Mouse (Mus musculus): ENCODE results near the gene Pip4p1. TPM values are rescaled to one million over a fixed set of nuclear protein-coding genes. Genes with fewer than 3 reads are reported as not detected.
"Not testable (repeated sequence)": the region's sequence is repeated elsewhere in the genome, so short reads cannot be mapped to it uniquely, and the experiment has no call there.

Pip4p1 gene
- polyA plus RNA-seq, 1 experiment from 2014 or later, result 43.6 TPM

DNA sequence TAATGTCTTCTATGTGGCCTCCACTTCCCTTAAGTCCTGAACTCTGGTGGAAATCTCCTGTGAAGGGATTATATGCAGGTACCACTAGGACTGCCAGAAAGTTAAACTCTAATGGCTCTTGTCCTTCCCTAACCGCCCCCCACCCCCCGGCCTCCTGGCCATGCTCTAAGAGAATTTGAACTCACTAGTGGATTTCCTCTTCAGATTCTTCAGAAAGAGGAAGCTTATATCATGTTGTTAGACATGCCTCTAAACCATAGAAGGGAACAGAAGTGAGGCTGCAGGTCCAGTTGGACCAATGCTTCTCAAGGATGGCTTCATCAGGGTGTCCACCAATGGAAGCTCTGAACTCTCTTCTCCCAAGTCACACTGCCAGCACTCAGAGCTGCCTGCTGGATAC lies 32.7 kb downstream of the Pip4p1 start:
- DNase-seq (ENCODE audit: low spot score); H3K36me3 ChIP-seq (replicated peaks); H3K4me3 ChIP-seq; H3K27ac ChIP-seq (replicated peaks); H3K9me3 ChIP-seq: not testable (repeated sequence)
- WGBS, result 91% methylated on average over 2 of the region's 2 CpGs
- peaks cover 29% of the 10 kb centered on the region for H3K27me3 ChIP-seq (replicated peaks; ENCODE audit: low read depth, poor library complexity, severe bottlenecking)
- H3K4me1 ChIP-seq, result peaks cover 15% of the 10 kb centered on the region

DNA sequence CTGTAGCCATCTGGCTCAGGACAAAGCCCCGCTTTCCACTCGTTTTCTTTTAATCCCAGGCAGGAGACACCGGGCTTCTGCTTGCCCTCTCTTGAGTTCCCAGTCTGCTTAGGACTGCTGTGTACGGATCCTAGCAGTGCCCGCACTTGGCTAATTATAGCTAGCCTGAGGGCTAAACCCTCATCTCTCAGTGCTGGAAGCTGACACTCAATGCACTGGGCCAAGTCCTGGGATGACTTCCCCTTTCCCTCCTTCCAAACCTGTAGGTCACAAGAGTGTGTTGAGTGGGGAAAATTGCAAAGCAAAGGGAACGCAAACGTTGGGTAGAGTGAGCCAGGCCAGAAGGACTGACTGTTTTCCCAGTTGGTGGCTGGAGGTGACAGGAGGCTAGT lies 33.3 kb downstream of the Pip4p1 start, which contains the start of gene Klhl33:
Klhl33 (minus strand) TSS at position 134 of the 392 bp plus-strand sequence.
- no peaks in the 10 kb centered on the region for H3K36me3 ChIP-seq (replicated peaks)
- peak within 1 kb of the TSS; percentile 65 for H3K27ac ChIP-seq (replicated peaks)
- DNase-seq (ENCODE audit: low spot score), result peak; percentile 14
- peaks cover 29% of the 10 kb centered on the region for H3K27me3 ChIP-seq (replicated peaks; ENCODE audit: low read depth, poor library complexity, severe bottlenecking)
- WGBS, result 34% methylated on average over 7 of the region's 7 CpGs
- peaks cover 15% of the 10 kb centered on the region for H3K4me1 ChIP-seq
- peak within 1 kb of the TSS; percentile 61 for H3K4me3 ChIP-seq
- no peaks in the 10 kb centered on the region for H3K9me3 ChIP-seq

DNA sequence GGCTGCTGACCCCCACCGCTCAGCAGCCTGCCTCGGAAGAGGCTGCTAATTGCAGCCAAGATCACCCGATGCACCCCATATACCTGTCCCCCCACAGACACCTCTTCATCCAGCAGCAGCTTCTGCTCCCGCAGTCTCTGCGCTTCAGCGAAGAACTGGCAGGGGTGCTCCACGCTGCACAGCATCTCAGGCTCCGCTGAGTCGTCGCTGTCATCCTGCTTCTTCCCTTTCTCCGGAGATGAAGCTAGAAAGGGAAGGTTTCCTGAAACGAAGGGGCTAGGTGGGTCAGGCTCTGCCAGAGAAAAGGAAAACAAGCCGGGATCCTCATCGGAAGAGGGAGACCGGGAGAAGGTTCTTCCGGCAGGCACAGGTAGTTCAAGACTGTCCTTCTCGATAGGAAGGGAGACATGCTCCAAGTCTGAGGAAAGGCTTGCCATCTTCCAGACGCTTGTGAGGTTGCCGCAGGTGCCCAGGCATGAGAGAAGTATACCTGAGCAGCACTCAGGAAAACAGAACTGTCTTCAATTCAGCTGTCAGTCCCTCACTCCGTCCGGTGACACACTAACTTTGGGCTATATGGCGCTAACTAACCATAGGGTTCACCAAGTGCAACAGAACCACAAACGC lies 33.8 kb downstream of the Pip4p1 start:
- Histone ChIP-seq H3K4me1 (peaks cover 15% of the 10 kb centered on the region), H3K36me3 (replicated peaks) (no peaks in the 10 kb centered on the region), H3K9me3 (no peaks in the 10 kb centered on the region), H3K4me3 (peak overlapping the region; percentile 61), H3K27me3 (replicated peaks; ENCODE audit: low read depth, poor library complexity, severe bottlenecking) (peaks cover 29% of the 10 kb centered on the region), H3K27ac (replicated peaks) (peak overlapping the region; percentile 65)
- WGBS, result 12% methylated on average over 23 of the region's 23 CpGs
- DNase-seq (ENCODE audit: low spot score), result no peak

GRCm38 (mm10) chr14:50895985-50896746 lies 34.5 kb downstream of the Pip4p1 start:
- H3K4me3 ChIP-seq, result peak overlapping the region; percentile 61
- peak overlapping the region; percentile 65 for H3K27ac ChIP-seq (replicated peaks)
- 15% methylated on average over 19 of the region's 19 CpGs for WGBS
- DNase-seq (ENCODE audit: low spot score), result peak; percentile 29
- peaks cover 15% of the 10 kb centered on the region for H3K4me1 ChIP-seq
- H3K27me3 ChIP-seq (replicated peaks; ENCODE audit: low read depth, poor library complexity, severe bottlenecking), result peaks cover 29% of the 10 kb centered on the region
- no peaks in the 10 kb centered on the region for H3K36me3 ChIP-seq (replicated peaks)
- no peaks in the 10 kb centered on the region for H3K9me3 ChIP-seq

DNA sequence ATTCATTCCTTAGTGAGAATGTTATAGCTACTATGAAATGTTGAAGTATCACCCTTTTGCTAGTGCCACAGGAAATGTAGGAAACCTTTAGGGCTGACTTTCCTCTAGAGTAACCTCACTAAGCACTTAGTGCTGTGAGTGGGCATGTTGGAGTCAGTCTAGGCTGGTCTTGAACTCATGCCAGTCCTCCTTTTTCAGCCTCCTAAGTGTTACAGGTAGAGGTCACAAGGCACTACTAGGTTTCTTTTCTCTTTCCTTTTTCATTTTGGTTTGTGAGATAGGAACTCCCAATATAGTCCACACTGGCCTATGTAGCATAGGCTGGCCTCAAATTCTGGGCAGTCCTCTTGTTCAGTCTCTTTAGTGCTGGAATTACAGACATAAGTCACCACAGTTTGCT lies 35.2 kb downstream of the Pip4p1 start:
- H3K27me3 ChIP-seq (replicated peaks; ENCODE audit: low read depth, poor library complexity, severe bottlenecking), result peaks cover 29% of the 10 kb centered on the region
- H3K36me3 ChIP-seq (replicated peaks), result no peaks in the 10 kb centered on the region
- H3K9me3 ChIP-seq, result no peaks in the 10 kb centered on the region
- H3K4me3 ChIP-seq, result no peak overlapping the region
- peaks cover 15% of the 10 kb centered on the region for H3K4me1 ChIP-seq
- H3K27ac ChIP-seq (replicated peaks), result no peak overlapping the region
- no peak for DNase-seq (ENCODE audit: low spot score)

DNA sequence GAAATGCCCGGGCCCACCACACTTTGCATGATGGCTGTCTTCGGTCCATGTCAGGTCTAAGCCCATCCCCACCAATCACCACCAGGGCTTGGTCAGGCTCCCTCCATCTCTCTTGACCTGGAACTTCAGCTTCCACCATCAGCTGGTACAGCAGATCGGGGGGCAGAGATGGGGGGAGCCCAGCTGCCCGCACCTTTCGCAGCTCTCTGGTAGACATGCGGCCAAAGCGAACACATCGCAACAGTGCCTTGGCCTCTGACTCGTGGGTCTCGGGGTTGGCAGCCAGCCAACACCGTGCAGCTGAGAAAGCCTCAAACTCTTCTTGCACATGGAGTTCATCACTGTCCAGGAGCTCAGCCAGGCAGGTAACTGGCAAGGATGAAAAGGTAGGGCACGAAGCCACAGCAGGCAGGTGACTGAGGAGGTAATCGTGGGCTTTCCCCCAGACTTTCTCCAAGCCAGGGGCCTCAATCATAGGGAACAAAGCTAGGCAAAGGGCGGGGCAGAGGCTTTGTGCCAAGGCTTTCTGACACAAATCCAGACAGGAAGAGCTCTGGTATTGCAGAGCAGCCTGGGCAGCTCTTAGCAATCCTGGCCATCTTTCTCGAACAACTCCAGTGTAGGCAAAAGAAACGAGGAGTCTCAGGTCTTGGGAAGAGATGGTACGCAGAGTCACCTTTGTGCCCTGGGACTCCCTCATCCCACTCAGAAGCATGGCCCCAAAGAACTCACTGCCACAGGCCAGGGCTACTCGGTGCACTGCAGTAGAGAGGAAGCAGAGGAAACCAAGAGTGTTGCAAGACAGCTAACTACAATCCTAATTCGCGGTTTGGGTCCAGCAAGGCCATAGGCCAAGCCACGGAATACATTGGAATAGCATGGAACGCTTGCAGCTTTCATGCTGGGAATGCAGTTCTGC lies 37.9 kb downstream of the Pip4p1 start:
- whole genome bisulfite sequencing, result 90% methylated on average over 22 of the region's 22 CpGs

GRCm38 (mm10) chr14:50892091-50892490 lies 38.6 kb downstream of the Pip4p1 start:
- Histone ChIP-seq H3K4me1 (peaks cover 11% of the 10 kb centered on the region), H3K27ac (replicated peaks) (no peak overlapping the region), H3K4me3 (no peak overlapping the region), H3K9me3 (no peaks in the 10 kb centered on the region), H3K36me3 (replicated peaks) (no peaks in the 10 kb centered on the region), H3K27me3 (replicated peaks; ENCODE audit: low read depth, poor library complexity, severe bottlenecking) (peaks cover 20% of the 10 kb centered on the region)
- WGBS, result 87% methylated on average over 7 of the region's 7 CpGs
- DNase-seq (ENCODE audit: low spot score), result no peak

More for the DNA sequence above, 37.9 kb downstream of the Pip4p1 start:
- Histone ChIP-seq H3K27me3 (replicated peaks; ENCODE audit: low read depth, poor library complexity, severe bottlenecking) (peaks cover 27% of the 10 kb centered on the region), H3K4me3 (no peak overlapping the region), H3K36me3 (replicated peaks) (no peaks in the 10 kb centered on the region), H3K4me1 (peaks cover 15% of the 10 kb centered on the region), H3K27ac (replicated peaks) (no peak overlapping the region), H3K9me3 (no peaks in the 10 kb centered on the region)
- no peak for DNase-seq (ENCODE audit: low spot score)

DNA sequence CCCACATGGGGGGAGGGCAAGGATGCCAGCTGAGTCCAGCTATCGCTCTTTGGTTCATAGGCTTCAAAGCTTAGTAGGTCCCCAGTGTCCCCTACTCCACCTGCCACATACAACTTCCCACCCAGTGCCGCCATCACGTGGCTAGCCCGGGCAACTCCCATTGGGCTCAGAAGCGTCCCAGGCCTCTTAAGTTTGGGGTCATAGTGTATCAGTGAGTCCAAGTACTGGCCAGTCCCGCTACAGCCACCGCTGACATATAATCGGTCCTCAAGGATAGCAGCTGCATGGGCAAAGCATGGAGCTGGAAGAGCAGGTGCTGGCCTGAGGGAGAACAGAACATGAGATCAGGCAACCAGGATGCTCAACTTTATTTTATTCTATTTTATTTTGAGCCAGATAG lies 39.0 kb downstream of the Pip4p1 start:
- H3K9me3 ChIP-seq, result no peaks in the 10 kb centered on the region
- H3K27ac ChIP-seq (replicated peaks), result no peak overlapping the region
- H3K27me3 ChIP-seq (replicated peaks; ENCODE audit: low read depth, poor library complexity, severe bottlenecking), result peaks cover 15% of the 10 kb centered on the region
- 94% methylated on average over 8 of the region's 8 CpGs for WGBS
- no peak overlapping the region for H3K4me3 ChIP-seq
- H3K36me3 ChIP-seq (replicated peaks), result no peaks in the 10 kb centered on the region
- H3K4me1 ChIP-seq, result peaks cover 6% of the 10 kb centered on the region
- DNase-seq (ENCODE audit: low spot score), result no peak

- DNase-seq (ENCODE audit: low spot score), result no peak
- no peaks in the 10 kb centered on the region for H3K36me3 ChIP-seq (replicated peaks)
- H3K9me3 ChIP-seq, result no peaks in the 10 kb centered on the region
- no peaks in the 10 kb centered on the region for H3K4me1 ChIP-seq
- 89% methylated on average over 6 of the region's 6 CpGs for WGBS
- H3K27me3 ChIP-seq (replicated peaks; ENCODE audit: low read depth, poor library complexity, severe bottlenecking), result no peaks in the 10 kb centered on the region
- H3K27ac ChIP-seq (replicated peaks), result no peak overlapping the region
- no peak overlapping the region for H3K4me3 ChIP-seq
Measured at GRCm38 (mm10) chr14:50876236-50876950, 54.3 kb downstream of the Pip4p1 start.

Other genes with a start within 250 kb of the Pip4p1 start
- gene Olfr747, start 237.7 kb downstream of the Pip4p1 start, polyA plus RNA-seq (2016; fragmentation: Nextera tagmentation; extraction: Ambion mirVana), result not detected in 2 replicates
- not detected in 2 replicates for gene Olfr748, start 223.5 kb downstream of the Pip4p1 start, polyA plus RNA-seq (2016; fragmentation: Nextera tagmentation; extraction: Ambion mirVana)
- not detected in 2 replicates for gene Olfr749, start 185.8 kb downstream of the Pip4p1 start, polyA plus RNA-seq (2016; fragmentation: Nextera tagmentation; extraction: Ambion mirVana)
- gene Ttc5, start 145.3 kb downstream of the Pip4p1 start, polyA plus RNA-seq (2016; fragmentation: Nextera tagmentation; extraction: Ambion mirVana), result 104 and 107 TPM in 2 replicates
- gene Ccnb1ip1, start 123.1 kb downstream of the Pip4p1 start, polyA plus RNA-seq (2016; fragmentation: Nextera tagmentation; extraction: Ambion mirVana), result not detected in 2 replicates
- gene Parp2, start 123.0 kb downstream of the Pip4p1 start, polyA plus RNA-seq (2016; fragmentation: Nextera tagmentation; extraction: Ambion mirVana), result 68.0 and 68.7 TPM in 2 replicates
- gene Tep1, start 60.3 kb downstream of the Pip4p1 start, polyA plus RNA-seq (2016; fragmentation: Nextera tagmentation; extraction: Ambion mirVana), result 4.0 and 5.5 TPM in 2 replicates
- gene Klhl33, start 33.3 kb downstream of the Pip4p1 start, polyA plus RNA-seq (2016; fragmentation: Nextera tagmentation; extraction: Ambion mirVana), result 0.15 and 0.19 TPM in 2 replicates
- gene Osgep, start 6.0 kb downstream of the Pip4p1 start, polyA plus RNA-seq (2016; fragmentation: Nextera tagmentation; extraction: Ambion mirVana), result 178 and 185 TPM in 2 replicates
- 548 and 554 TPM in 2 replicates for gene Apex1, start 5.9 kb downstream of the Pip4p1 start, polyA plus RNA-seq (2016; fragmentation: Nextera tagmentation; extraction: Ambion mirVana)
- 74.5 and 78.8 TPM in 2 replicates for gene Pnp, start 226 bp upstream of the Pip4p1 start, polyA plus RNA-seq (2016; fragmentation: Nextera tagmentation; extraction: Ambion mirVana)
- not detected in 2 replicates for gene Gm49342, start 13.7 kb upstream of the Pip4p1 start, polyA plus RNA-seq (2016; fragmentation: Nextera tagmentation; extraction: Ambion mirVana)
- 0.39 and 0.84 TPM in 2 replicates for gene Pnp2, start 25.1 kb upstream of the Pip4p1 start, polyA plus RNA-seq (2016; fragmentation: Nextera tagmentation; extraction: Ambion mirVana)
- gene Rnase10, start 76.9 kb upstream of the Pip4p1 start, polyA plus RNA-seq (2016; fragmentation: Nextera tagmentation; extraction: Ambion mirVana), result not detected in 2 replicates
- gene Rnase9, start 111.0 kb upstream of the Pip4p1 start, polyA plus RNA-seq (2016; fragmentation: Nextera tagmentation; extraction: Ambion mirVana), result not detected in 2 replicates
- gene Rnase11, start 119.3 kb upstream of the Pip4p1 start, polyA plus RNA-seq (2016; fragmentation: Nextera tagmentation; extraction: Ambion mirVana), result not detected in 2 replicates
- gene Rnase12, start 126.8 kb upstream of the Pip4p1 start, polyA plus RNA-seq (2016; fragmentation: Nextera tagmentation; extraction: Ambion mirVana), result not detected in 2 replicates
- not detected in 2 replicates for gene Olfr750, start 143.6 kb upstream of the Pip4p1 start, polyA plus RNA-seq (2016; fragmentation: Nextera tagmentation; extraction: Ambion mirVana)
- gene Rnase4, start 160.2 kb upstream of the Pip4p1 start, polyA plus RNA-seq (2016; fragmentation: Nextera tagmentation; extraction: Ambion mirVana), result 8.3 and 9.0 TPM in 2 replicates
- 2.3 and 3.5 TPM in 2 replicates for gene Ang, start 160.3 kb upstream of the Pip4p1 start, polyA plus RNA-seq (2016; fragmentation: Nextera tagmentation; extraction: Ambion mirVana)
- gene Eddm3b, start 183.6 kb upstream of the Pip4p1 start, polyA plus RNA-seq (2016; fragmentation: Nextera tagmentation; extraction: Ambion mirVana), result 0.10 and 0.17 TPM in 2 replicates
- gene Rnase6, start 193.1 kb upstream of the Pip4p1 start, polyA plus RNA-seq (2016; fragmentation: Nextera tagmentation; extraction: Ambion mirVana), result not detected in 2 replicates
- gene Rnase1, start 215.9 kb upstream of the Pip4p1 start, polyA plus RNA-seq (2016; fragmentation: Nextera tagmentation; extraction: Ambion mirVana), result 0.15 TPM in 1 of 2 replicates, not detected in the other
- gene Rnase2b, start 231.4 kb upstream of the Pip4p1 start, polyA plus RNA-seq (2016; fragmentation: Nextera tagmentation; extraction: Ambion mirVana), result not detected in 2 replicates

Data from embryonic facial prominence, embryonic 10.5 days (tissue).